8 mouse cellular contexts compared by ENCODE assay signal in the genomic region with DNA sequence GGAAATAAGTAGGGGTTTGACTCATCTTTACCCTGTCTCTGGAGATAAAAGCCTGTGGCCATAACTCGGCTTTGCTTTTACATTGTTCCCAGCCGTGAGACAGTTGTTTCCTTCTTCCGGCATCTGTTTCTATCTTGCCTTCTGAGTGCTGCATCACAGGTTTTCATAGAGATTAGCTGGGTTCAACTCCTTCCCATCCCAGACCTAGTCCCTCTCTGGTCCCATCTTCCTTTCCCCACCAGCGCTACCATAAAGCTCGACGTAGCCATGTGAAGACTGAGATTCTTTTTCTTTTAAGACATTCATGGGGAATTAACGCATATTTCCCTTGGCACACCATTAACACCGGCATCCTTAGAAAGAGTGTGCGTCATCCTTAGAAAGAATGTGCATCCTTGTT.
DNase-seq lines count a peak whose midpoint lies in the region; ATAC-seq lines count a peak whose summit lies in the region.

No protein-coding gene starts in this region.

- 2% methylated on average over 9 of the region's 9 CpGs for WGBS in kidney, embryonic 15.5 days
- WGBS in forebrain, embryonic 11.5 days, result 2% methylated on average over 9 of the region's 9 CpGs
- WGBS in limb, embryonic 12.5 days, result 2% methylated on average over 9 of the region's 9 CpGs

- H3K9ac ChIP-seq in kidney, embryonic 15.5 days, result no peak overlapping the region
- H3K9ac ChIP-seq in forebrain, embryonic 11.5 days (ENCODE audit: low read length), result no peak overlapping the region
- no peak overlapping the region for H3K9ac ChIP-seq in limb, embryonic 12.5 days (replicated peaks)

- no peaks in the 10 kb centered on the region for H3K27me3 ChIP-seq in kidney, embryonic 15.5 days
- peaks cover 17% of the 10 kb centered on the region for H3K27me3 ChIP-seq in forebrain, embryonic 11.5 days (ENCODE audit: control insufficient read depth, insufficient read depth, low read length)
- H3K27me3 ChIP-seq in limb, embryonic 12.5 days, result peaks cover 19% of the 10 kb centered on the region

- no peaks in the 10 kb centered on the region for H3K36me3 ChIP-seq in kidney, embryonic 15.5 days
- H3K36me3 ChIP-seq in forebrain, embryonic 11.5 days (ENCODE audit: control insufficient read depth, insufficient read depth, low read length), result no peaks in the 10 kb centered on the region
- H3K36me3 ChIP-seq in limb, embryonic 12.5 days, result no peaks in the 10 kb centered on the region

- H3K9me3 ChIP-seq in kidney, embryonic 15.5 days (replicated peaks), result no peaks in the 10 kb centered on the region
- no peaks in the 10 kb centered on the region for H3K9me3 ChIP-seq in forebrain, embryonic 11.5 days (ENCODE audit: control insufficient read depth, low read length)
- no peaks in the 10 kb centered on the region for H3K9me3 ChIP-seq in limb, embryonic 12.5 days

- peak overlapping the region; percentile 93 for H3K27ac ChIP-seq in kidney, embryonic 15.5 days
- H3K27ac ChIP-seq in forebrain, embryonic 11.5 days (ENCODE audit: low read depth, low read length), result no peak overlapping the region
- no peak overlapping the region for H3K27ac ChIP-seq in limb, embryonic 12.5 days

- DNase-seq in kidney, adult 9 months, result no peak
- DNase-seq in forebrain, embryonic 11.5 days (ENCODE audit: low spot score), result no peak
- peak; percentile 37 for DNase-seq in neural tube, embryonic 10.5 days (ENCODE audit: extremely low spot score, low spot score)
- no peak for DNase-seq in Muller cell, postnatal 12 days (ENCODE audit: inconsistent ontology term)
- no peak for DNase-seq in urinary bladder, adult 18-20 months (ENCODE audit: low spot score in 2 of 2)
- DNase-seq in embryo, embryonic 11 days, result no peak

- peaks cover 66% of the 10 kb centered on the region for H3K4me1 ChIP-seq in kidney, embryonic 15.5 days
- peaks cover 11% of the 10 kb centered on the region for H3K4me1 ChIP-seq in forebrain, embryonic 11.5 days (replicated peaks; ENCODE audit: control insufficient read depth, insufficient read depth, low read length)
- H3K4me1 ChIP-seq in limb, embryonic 12.5 days (replicated peaks), result peaks cover 55% of the 10 kb centered on the region

- H3K4me3 ChIP-seq in kidney, embryonic 15.5 days (replicated peaks), result peak overlapping the region; percentile 54
- peak overlapping the region; percentile 29; the same call in 1 of the 2 replicates for H3K4me3 ChIP-seq in forebrain, embryonic 11.5 days (ENCODE audit: low read depth, low read length)
- H3K4me3 ChIP-seq in limb, embryonic 12.5 days (replicated peaks), result peak overlapping the region; percentile 45

- H3K4me2 ChIP-seq in kidney, embryonic 15.5 days, result peak overlapping the region; percentile 66
- H3K4me2 ChIP-seq in forebrain, embryonic 11.5 days (ENCODE audit: low read depth, low read length, severe bottlenecking), result peak overlapping the region; percentile 62
- H3K4me2 ChIP-seq in limb, embryonic 12.5 days, result peak overlapping the region; percentile 79

- no peak; the same call in 1 of the 2 replicates for ATAC-seq in kidney, embryonic 15.5 days (replicated peaks; ENCODE audit: low FRiP score)
- ATAC-seq in forebrain, embryonic 11.5 days (replicated peaks; ENCODE audit: low FRiP score), result no peak
- ATAC-seq in limb, embryonic 12.5 days (ENCODE audit: insufficient number of reproducible peaks, insufficient read depth, low FRiP score, low TSS enrichment, low read depth), result no peak
